In genomic region chr19:5568470-5569140, GRCm38 (mm10) we compare ENCODE assay signal across 8 mouse cellular contexts. TPM values are rescaled to one million over a fixed set of nuclear protein-coding genes. Genes with fewer than 3 reads are reported as not detected.
DNase-seq lines count a peak whose midpoint lies in the region; ATAC-seq and TF ChIP-seq lines count a peak whose summit lies in the region.

No protein-coding gene starts in this region.

- peaks cover 12% of the 10 kb centered on the region; the same call in 1 of the 2 replicates for H3K36me3 ChIP-seq in hindbrain, embryonic 10.5 days
- peaks cover 8% of the 10 kb centered on the region for H3K36me3 ChIP-seq in lung, embryonic 16.5 days (ENCODE audit: control insufficient read depth, insufficient read depth, low read length)
- no peaks in the 10 kb centered on the region; the same call in 1 of the 2 replicates for H3K36me3 ChIP-seq in thymus, adult 2 months (ENCODE audit: control insufficient read depth, insufficient read depth, low read length)

- no peak for TF ChIP-seq POLR2A in thymus, adult 2 months (IDR thresholded peaks at IDR 0.05; ENCODE audit: control insufficient read depth, extremely low read depth, insufficient read depth, low read length, poor library complexity)

- 11% methylated on average over 27 of the region's 27 CpGs for WGBS in hindbrain, embryonic 10.5 days
- WGBS in lung, embryonic 16.5 days: 7% methylated on average over 27 of the region's 27 CpGs
- 3% methylated on average over 27 of the region's 27 CpGs for WGBS in thymus, adult 2 months

- peak overlapping the region; percentile 82 for H3K4me2 ChIP-seq in lung, embryonic 16.5 days (ENCODE audit: low read depth, low read length)

- H3K4me1 ChIP-seq in hindbrain, embryonic 10.5 days (replicated peaks): peaks cover 38% of the 10 kb centered on the region
- peaks cover 12% of the 10 kb centered on the region; the same call in 1 of the 2 replicates for H3K4me1 ChIP-seq in lung, embryonic 16.5 days (replicated peaks; ENCODE audit: control insufficient read depth, insufficient read depth, low read length)
- H3K4me1 ChIP-seq in thymus, adult 2 months (replicated peaks; ENCODE audit: control insufficient read depth, insufficient read depth, low read length): peaks cover 53% of the 10 kb centered on the region

- DNase-seq in MN1 (ENCODE audit: low spot score): peak; percentile 87
- peak; percentile 86 for DNase-seq in cerebellum, adult 8-10 months
- DNase-seq in forelimb bud, embryonic 11.5 days (ENCODE audit: low read depth, low spot score): peak; percentile 92
- peak; percentile 86 for DNase-seq in hindbrain, embryonic 10.5 days (ENCODE audit: low spot score)
- peak; percentile 59 for DNase-seq in layer of hippocampus, adult 9-11 months
- peak; percentile 66 for DNase-seq in ovary, adult 18-20 months (ENCODE audit: low spot score)
- peak; percentile 82 for DNase-seq in thymus, adult 2 months

- peak overlapping the region; percentile 83 for H3K9ac ChIP-seq in lung, embryonic 16.5 days (ENCODE audit: low read length)

- peak; percentile 98 for TF ChIP-seq CTCF in thymus, adult 2 months (IDR thresholded peaks at IDR 0.05; ENCODE audit: borderline replicate concordance, control insufficient read depth, extremely low read depth, insufficient read depth, low read length, poor library complexity)

- peaks cover 58% of the 10 kb centered on the region for H3K27me3 ChIP-seq in hindbrain, embryonic 10.5 days (ENCODE audit: insufficient read depth, poor library complexity, severe bottlenecking)
- H3K27me3 ChIP-seq in lung, embryonic 16.5 days (ENCODE audit: control insufficient read depth, insufficient read depth, low read depth, low read length): peaks cover 3% of the 10 kb centered on the region; the same call in 1 of the 2 replicates
- no peaks in the 10 kb centered on the region for H3K27me3 ChIP-seq in thymus, adult 2 months (ENCODE audit: control insufficient read depth, insufficient read depth, low read length)

- peak overlapping the region; percentile 81 for H3K4me3 ChIP-seq in hindbrain, embryonic 10.5 days
- peak overlapping the region; percentile 74 for H3K4me3 ChIP-seq in lung, embryonic 16.5 days (ENCODE audit: low read length)
- peak overlapping the region; percentile 88 for H3K4me3 ChIP-seq in thymus, adult 2 months (ENCODE audit: control insufficient read depth, insufficient read depth, low read length)

- ATAC-seq in lung, embryonic 16.5 days (ENCODE audit: low read depth): peak; percentile 27; the same call in 1 of the 2 replicates

- H3K9me3 ChIP-seq in hindbrain, embryonic 10.5 days: no peaks in the 10 kb centered on the region
- no peaks in the 10 kb centered on the region for H3K9me3 ChIP-seq in lung, embryonic 16.5 days (ENCODE audit: control insufficient read depth, low read length)

- peak overlapping the region; percentile 92 for H3K27ac ChIP-seq in hindbrain, embryonic 10.5 days
- H3K27ac ChIP-seq in lung, embryonic 16.5 days (ENCODE audit: low read length): peak overlapping the region; percentile 95
- peak overlapping the region; percentile 12; the same call in 1 of the 2 replicates for H3K27ac ChIP-seq in thymus, adult 2 months (ENCODE audit: control insufficient read depth, insufficient read depth, low read length)

RNA-seq across cellular contexts. Expression of gene Ap5b1, which starts 0.8 kb away (rescaled TPM):
- 1.6 and 2.6 TPM in 2 replicates for polyA plus RNA-seq in hindbrain, embryonic 10.5 days (2016; fragmentation: Nextera tagmentation; extraction: Ambion mirVana)
- 6.1 and 7.0 TPM in 2 replicates for polyA plus RNA-seq in lung, embryonic 16.5 days (2015; fragmentation: Nextera tagmentation; extraction: Ambion mirVana)
- polyA plus RNA-seq in thymus, adult 2 months (2012; rRNA removed): 35.0 and 38.9 TPM in 2 replicates

RNA-seq across cellular contexts. Expression of gene Ovol1, which starts 8.2 kb away (rescaled TPM):
- 0.39 and 0.77 TPM in 2 replicates for polyA plus RNA-seq in hindbrain, embryonic 10.5 days (2016; fragmentation: Nextera tagmentation; extraction: Ambion mirVana)
- polyA plus RNA-seq in lung, embryonic 16.5 days (2015; fragmentation: Nextera tagmentation; extraction: Ambion mirVana): 2.6 and 3.7 TPM in 2 replicates
- polyA plus RNA-seq in thymus, adult 2 months (2012; rRNA removed): 1.4 and 1.9 TPM in 2 replicates

RNA-seq across cellular contexts. Expression of gene Rnaseh2c, which starts 33.1 kb away (rescaled TPM):
- polyA plus RNA-seq in hindbrain, embryonic 10.5 days (2016; fragmentation: Nextera tagmentation; extraction: Ambion mirVana): 177 and 187 TPM in 2 replicates
- polyA plus RNA-seq in lung, embryonic 16.5 days (2015; fragmentation: Nextera tagmentation; extraction: Ambion mirVana): 131 and 159 TPM in 2 replicates
- 87.0 and 96.5 TPM in 2 replicates for polyA plus RNA-seq in thymus, adult 2 months (2012; rRNA removed)

RNA-seq across cellular contexts. Expression of gene Kat5, which starts 41.4 kb away (rescaled TPM):
- polyA plus RNA-seq in hindbrain, embryonic 10.5 days (2016; fragmentation: Nextera tagmentation; extraction: Ambion mirVana): 58.9 and 69.2 TPM in 2 replicates
- polyA plus RNA-seq in lung, embryonic 16.5 days (2015; fragmentation: Nextera tagmentation; extraction: Ambion mirVana): 55.1 and 57.3 TPM in 2 replicates
- 90.0 and 106 TPM in 2 replicates for polyA plus RNA-seq in thymus, adult 2 months (2012; rRNA removed)

RNA-seq across cellular contexts. Expression of gene Snx32, which starts 58.3 kb away (rescaled TPM):
- 8.9 and 18.7 TPM in 2 replicates for polyA plus RNA-seq in hindbrain, embryonic 10.5 days (2016; fragmentation: Nextera tagmentation; extraction: Ambion mirVana)
- polyA plus RNA-seq in lung, embryonic 16.5 days (2015; fragmentation: Nextera tagmentation; extraction: Ambion mirVana): 7.4 and 7.7 TPM in 2 replicates
- 20.0 and 22.6 TPM in 2 replicates for polyA plus RNA-seq in thymus, adult 2 months (2012; rRNA removed)

Comparison
In these comparisons a context has a peak if more than half of its experiments do, and no peak if none do; other contexts are left out.
1. Peak in every context shown above with its lines: DNase-seq, ATAC-seq, H3K4me3 ChIP-seq and H3K27ac ChIP-seq.
2. H3K27ac ChIP-seq: peak in every context shown above with its lines; median percentile 95 in lung, embryonic 16.5 days; 92 in hindbrain, embryonic 10.5 days; 12 in thymus, adult 2 months.